Mouse (Mus musculus): ENCODE results near the gene Rasgef1b.

The Rasgef1b gene

DNA sequence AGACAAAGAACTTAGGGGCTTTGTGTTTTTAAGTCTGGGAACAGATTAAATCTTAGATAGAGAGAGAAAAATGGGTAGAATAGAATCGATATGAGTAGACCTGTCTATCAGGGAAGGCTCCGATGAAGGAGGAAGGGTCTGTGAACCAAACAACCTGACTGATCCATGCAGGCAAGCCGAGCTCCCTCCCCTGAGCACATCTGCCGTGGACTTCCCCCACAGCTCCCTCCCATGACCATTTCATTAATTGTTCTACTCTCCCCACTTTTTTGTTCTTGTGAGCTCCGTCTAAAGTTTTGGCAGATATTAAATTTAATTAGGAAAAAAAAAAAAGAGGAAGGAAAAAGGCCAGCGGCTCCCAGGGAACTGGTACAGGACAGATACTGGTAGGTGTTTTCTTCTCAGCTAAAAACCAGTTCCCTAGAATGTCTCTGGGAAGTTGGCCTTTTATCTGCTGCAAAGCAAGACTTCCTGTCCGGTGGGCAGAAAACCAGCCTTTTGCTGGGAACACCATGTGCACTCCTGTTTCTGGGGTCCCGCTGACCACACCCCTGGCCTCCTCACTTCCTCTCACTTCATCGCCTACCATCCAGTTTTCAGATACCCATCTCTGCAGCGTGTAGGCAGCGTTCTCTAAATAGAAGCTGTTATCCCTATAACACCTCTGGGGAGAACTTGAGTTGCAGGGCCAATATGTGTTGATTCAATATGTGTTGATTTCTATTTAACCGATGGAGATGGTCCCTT, 437.6 kb downstream of the Rasgef1b start:
- no peak for DNase-seq (ENCODE audit: low spot score)

- no peak for DNase-seq (ENCODE audit: low spot score)
Observed at GRCm38 (mm10) chr5:99288262-99288661, 440.6 kb downstream of the Rasgef1b start.

DNA sequence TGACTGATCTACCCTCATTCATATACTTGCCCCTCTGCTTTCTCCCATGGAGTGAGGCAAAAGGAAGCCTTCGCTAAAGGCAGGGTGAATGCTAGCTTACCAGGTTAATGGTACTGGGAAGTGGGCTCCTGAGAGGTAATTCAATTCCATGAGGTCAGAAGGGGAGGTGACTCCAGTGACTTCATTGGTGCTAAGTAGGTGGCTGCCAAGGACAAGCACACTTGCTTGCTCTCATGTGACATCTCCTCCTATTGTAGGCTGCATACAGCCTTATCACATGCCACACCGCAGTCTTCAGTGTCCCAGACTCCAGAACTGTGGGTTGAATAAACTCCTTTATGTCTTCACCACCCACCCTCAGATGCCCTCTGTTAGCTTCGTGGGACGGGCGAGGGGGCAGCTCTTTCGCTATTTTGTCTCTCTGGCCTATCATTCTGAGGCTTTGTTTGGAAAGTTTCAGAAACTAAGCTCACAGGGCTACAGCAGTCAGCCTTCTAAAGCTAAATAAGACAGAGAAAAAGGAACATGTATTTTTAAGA, 441.1 kb downstream of the Rasgef1b start:
- no peak for DNase-seq (ENCODE audit: low spot score)

- no peak for DNase-seq (ENCODE audit: low spot score)
Observed at GRCm38 (mm10) chr5:99286575-99286974, 442.3 kb downstream of the Rasgef1b start.

- DNase-seq (ENCODE audit: low spot score) = no peak
Observed at GRCm38 (mm10) chr5:99286024-99286423, 442.8 kb downstream of the Rasgef1b start.

DNA sequence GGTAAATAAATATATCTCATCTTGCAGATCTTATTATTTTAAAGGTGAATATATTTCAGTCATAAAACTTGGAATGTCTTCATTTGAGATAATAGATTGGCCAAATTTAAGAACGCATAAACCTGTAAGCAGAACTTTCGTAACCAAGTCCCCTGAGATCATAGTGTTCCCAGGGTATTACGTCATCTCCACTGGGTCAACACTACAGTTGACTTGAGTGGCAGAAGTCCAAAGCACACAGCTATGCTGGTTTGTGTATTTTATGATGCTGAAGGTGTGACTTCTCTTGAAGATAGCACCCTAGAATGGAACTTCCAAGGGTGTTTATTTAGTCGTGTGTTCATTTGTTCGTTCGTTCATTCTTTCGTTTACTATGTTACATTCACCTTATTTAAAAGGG, 444.5 kb downstream of the Rasgef1b start:
- DNase-seq (ENCODE audit: low spot score) = no peak

GRCm38 (mm10) chr5:99283636-99284035, 445.2 kb downstream of the Rasgef1b start:
- DNase-seq (ENCODE audit: low spot score) = no peak

- DNase-seq (ENCODE audit: low spot score) = no peak
Observed at GRCm38 (mm10) chr5:99280536-99280935, 448.3 kb downstream of the Rasgef1b start.

DNA sequence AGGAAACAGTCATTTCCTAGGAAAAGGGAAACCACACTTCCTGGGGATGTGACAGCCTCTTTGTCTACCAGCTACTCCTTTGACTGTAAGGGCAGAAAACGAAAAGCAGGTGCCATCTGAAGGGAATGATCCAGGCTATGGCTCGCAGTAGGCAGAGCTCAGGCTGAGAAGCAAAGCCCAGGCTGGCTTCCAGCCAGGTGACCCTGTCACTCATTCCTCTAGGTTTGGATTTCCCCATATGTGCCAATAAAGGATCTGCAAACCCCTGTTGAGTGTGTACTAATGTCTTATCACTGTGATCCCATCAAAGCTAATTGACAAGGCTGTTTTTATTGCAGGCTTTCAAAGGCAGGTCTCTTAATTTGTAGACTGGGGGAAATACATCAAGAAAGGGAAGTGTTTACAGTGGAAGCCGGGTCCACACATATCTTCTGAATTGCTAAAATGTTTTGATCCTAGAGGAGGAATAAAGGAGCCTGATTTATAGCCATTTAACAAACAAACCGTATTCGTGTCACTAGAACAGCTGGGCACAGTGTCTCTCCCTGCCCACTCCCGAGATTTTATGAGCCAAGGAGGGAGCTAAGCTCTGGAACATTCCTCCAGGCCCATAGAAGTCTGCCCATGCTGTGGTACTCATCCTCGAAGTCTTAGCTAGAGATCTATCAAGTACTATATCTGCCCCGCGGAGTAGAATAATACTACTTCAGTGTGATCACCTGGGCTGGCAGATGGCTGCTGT, 449.7 kb downstream of the Rasgef1b start:
- DNase-seq (ENCODE audit: low spot score) = no peak

- DNase-seq (ENCODE audit: low spot score) = no peak
Observed at GRCm38 (mm10) chr5:99278364-99278763, 450.5 kb downstream of the Rasgef1b start.

DNA sequence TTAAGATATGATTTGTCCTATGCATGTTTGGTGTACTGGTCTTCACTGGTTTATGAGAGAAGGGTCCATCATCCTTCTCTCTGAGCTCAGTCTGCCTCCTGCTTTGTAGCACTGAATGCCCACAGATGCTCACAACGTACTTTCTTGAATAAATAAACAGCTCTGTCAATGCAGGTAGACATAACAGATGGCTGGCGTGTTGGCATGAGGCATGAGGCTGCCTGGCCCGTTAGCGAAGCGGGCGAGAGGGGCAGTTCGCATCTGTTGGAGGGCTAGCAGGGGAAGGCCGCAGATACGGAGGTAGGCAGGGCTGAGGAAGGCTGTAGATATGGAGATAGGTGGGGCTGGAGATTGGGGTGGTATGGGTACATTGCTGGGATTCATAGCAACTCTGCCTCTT, 451.3 kb downstream of the Rasgef1b start:
- DNase-seq (ENCODE audit: low spot score) = no peak

DNA sequence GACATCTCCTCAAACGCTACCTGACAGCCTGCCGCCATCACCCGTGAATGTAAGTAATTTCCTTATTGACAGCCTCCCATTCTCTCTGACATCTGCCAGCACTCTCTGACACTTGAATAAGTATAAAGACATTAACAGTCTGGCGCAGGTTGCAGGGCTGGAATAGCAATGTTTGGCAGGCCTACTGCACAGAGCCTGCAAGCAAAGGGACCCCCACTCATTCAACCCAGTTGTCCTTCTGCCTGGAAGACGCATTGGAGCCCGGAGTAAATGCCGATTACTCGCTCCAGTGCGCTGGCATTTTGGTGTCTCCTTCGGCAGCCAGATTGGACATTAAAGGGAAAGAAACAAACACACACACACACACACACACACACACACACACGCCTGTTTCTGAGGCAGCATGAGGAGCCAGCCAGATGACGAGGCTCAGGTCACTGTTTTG, 454.7 kb downstream of the Rasgef1b start:
- no peak for DNase-seq (ENCODE audit: low spot score)

DNA sequence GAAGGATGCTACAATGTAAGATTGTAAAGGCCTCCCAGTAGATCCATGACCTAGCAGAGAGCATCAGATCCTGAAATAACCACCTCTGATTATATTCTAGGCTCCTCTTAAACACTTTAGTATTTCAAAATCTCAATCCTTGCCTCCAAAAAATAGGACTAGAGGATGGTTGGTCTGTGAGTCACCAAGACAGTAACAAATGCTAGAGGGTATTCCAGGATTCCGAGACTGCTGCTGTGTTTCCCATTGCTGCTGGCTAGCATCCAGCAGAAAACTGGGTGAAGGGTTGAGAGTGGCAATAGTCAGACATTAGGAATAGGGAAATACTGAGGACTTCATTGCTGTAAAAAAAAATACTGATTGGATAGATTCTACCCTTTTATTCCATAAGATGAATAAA, 457.3 kb downstream of the Rasgef1b start:
- DNase-seq (ENCODE audit: low spot score) = no peak

DNA sequence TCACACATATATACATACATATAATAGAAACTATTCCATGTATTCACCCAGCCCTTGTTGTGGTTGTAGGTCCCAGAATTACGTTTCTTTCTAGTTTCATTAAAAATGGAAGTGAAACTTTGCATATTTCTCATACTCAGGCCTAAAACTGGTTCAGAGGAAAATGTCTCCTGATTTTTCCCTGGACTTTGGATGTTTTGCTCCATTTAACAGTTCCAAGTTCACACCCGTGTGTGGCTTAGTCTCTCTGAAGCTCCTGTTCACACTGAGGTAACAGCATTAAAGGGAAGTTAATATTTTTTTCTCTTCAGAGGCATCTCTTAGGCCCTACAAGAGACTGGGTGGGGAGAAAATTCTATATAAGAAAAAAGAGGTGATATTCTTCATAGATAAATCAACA, 459.7 kb downstream of the Rasgef1b start:
- no peak for DNase-seq (ENCODE audit: low spot score)

- DNase-seq (ENCODE audit: low spot score) = no peak
Observed at GRCm38 (mm10) chr5:99267338-99267737, 461.5 kb downstream of the Rasgef1b start.

DNA sequence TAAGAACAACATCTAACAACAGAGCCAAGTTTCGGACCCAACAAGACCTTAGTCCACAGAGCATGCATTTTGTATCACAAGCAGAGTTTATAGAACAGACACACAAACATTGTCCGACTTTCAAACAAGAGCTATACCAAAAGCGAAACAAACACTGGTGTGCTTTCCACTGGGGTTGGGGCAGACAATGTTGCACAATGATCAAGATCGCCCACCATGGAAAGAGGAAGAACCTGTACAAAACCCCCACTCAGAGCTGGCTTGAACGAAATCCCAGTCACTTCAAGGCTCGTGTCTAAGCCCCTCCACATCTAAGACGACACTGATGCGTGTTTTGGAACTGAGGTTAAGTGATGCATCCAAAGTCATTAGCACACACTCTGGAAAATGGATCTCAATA, 462.6 kb downstream of the Rasgef1b start:
- DNase-seq (ENCODE audit: low spot score) = no peak

GRCm38 (mm10) chr5:99262197-99262920, 466.5 kb downstream of the Rasgef1b start:
- no peak for DNase-seq (ENCODE audit: low spot score)

DNA sequence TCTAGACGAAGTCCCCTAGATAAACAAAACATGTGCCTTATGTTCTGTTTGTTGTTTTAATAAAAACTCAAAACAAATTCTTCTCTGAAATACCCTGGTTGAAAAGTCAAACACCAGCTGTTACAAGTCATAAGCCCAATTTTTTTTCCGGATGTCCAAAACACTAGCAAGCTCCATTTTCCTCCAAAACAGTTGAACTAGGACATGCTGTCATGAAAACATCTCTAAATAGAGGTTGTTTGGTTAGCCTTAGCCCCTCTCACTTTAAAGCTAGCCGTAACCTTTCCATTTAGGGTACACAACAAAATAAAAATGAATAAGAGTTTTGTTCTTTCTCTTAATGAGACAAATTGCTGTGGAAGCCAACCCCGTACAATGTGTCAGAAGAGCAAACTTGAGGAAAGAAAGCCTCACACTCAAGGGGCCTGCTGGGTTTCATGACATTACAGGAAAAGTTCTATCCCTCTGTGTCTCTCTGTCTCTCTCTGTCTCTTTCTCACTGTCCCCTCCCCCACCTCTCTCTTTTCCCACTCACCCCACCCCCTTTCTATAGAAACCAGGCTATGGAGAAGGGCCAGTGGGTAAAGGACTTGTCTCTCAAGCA, 467.6 kb downstream of the Rasgef1b start:
- DNase-seq (ENCODE audit: low spot score) = no peak

DNA sequence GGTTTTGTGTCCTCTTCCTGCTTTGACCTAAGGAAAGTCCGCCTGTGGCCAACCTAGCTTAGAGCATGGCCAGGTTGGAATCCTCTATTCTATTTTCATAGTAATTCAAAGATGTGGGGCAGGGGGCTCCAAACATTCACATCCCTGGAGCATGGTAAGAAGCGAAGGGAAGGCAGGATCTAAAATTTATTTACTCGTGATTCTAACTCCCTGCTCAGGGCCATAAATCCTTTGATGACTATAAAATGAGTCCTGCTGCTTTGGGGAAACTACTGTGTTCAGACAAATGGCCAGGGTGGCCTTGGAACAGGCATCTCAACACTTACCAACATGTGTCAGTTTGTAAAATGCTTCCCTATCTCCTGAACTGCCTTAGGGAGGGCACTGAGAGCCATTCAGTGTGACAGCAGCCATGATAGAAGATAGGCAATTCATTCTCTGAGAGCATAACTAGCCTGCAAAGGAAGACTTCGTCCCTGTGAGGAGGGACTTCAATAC, 470.8 kb downstream of the Rasgef1b start:
- DNase-seq (ENCODE audit: low spot score) = no peak

GRCm38 (mm10) chr5:99252203-99253135, 476.4 kb downstream of the Rasgef1b start:
- DNase-seq (ENCODE audit: low spot score) = peak; percentile 83
